Mouse (Mus musculus): ENCODE measurements at regions not wholly inside any gene's neighbourhood (a gene's known extent, or its start where the extent isn't known, plus 50 kb on each side); places are given as distances from the start of the nearest gene placed in this dataset.
A peak's percentile ranks its signal among the peaks of the same experiment; 100 is the strongest.

DNA sequence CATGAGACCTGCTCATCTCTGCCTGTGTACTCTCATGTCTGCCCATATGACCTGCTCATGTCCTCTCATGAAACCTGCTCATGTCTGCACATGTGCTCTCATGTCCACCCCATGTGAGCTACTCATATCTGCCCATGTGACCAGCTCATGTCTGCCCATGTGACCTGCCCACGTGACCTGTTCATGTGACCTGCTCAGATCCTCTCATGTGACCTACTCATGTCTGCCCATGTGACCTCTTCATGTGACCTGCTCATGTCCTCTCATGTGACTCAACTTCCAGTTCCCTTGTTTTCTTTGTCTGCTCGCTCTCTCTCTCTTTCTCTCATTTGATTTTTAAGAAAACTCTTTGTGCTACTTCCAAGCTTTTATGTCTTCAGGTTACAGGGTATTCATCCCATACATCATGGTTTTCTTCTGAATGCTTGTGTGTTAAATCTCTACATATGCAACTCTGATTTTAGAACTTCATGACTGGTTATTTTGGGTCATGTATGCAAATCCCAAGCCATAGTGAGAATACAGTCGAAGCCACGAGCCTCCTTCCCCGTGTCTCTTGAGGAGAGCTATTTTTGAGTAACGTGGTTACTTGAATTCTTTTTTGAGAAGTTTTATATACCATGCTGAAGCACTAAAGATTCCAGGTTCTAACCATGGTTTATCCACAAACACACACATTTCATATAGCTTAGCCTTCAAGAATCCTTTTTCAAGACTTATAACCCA lies 60.7 kb upstream of the Phactr1 start:
- no peak for DNase-seq
- Histone ChIP-seq H3K4me1 (ENCODE audit: control insufficient read depth, insufficient read depth, low read length) (no peaks in the 10 kb centered on the region), H3K36me3 (ENCODE audit: control insufficient read depth, insufficient read depth, low read length) (no peaks in the 10 kb centered on the region), H3K4me3 (ENCODE audit: insufficient read depth, low read depth, low read length) (no peak overlapping the region), H3K27ac (ENCODE audit: insufficient read depth, low read depth, low read length) (no peak overlapping the region), H3K27me3 (replicated peaks; ENCODE audit: control insufficient read depth, insufficient read depth, low read length) (no peaks in the 10 kb centered on the region)
- 95% methylated on average over 6 of the region's 6 CpGs for WGBS
- TF ChIP-seq POLR2A (IDR thresholded peaks at IDR 0.05; ENCODE audit: low read depth, low read length) = no peak
- no peak for TF ChIP-seq CTCF (conservative IDR thresholded peaks at IDR 0.05; ENCODE audit: insufficient read depth, insufficient read length, low read depth, low read length)

DNA sequence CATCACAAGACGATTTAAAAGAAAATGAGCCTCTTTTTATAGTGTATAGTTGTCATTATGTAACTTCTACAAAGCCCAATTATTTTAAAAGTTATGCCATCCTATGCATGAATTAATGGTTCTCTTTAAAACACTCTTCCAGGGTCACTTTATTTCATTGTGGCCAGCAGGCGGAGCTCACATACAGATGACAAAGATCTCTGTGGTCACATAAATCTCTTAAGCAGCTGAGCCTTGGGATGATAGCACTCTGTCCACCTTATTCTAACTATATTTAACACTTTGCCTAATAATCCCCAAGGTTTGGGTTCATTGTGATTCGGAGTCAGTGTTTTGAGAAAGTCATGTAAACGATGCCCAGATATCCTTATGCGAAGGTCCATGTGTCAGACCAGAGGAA lies 56.9 kb upstream of the Phactr1 start:
- no peak overlapping the region for H3K4me3 ChIP-seq (ENCODE audit: insufficient read depth, low read depth, low read length)
- TF ChIP-seq POLR2A (IDR thresholded peaks at IDR 0.05; ENCODE audit: low read depth, low read length) (no peak), CTCF (conservative IDR thresholded peaks at IDR 0.05; ENCODE audit: insufficient read depth, insufficient read length, low read depth, low read length) (peak; percentile 22; the same call in 1 of the 2 replicates)
- DNase-seq = peak; percentile 51
- no peaks in the 10 kb centered on the region for H3K36me3 ChIP-seq (ENCODE audit: control insufficient read depth, insufficient read depth, low read length)
- no peaks in the 10 kb centered on the region for H3K4me1 ChIP-seq (ENCODE audit: control insufficient read depth, insufficient read depth, low read length)
- WGBS = 53% methylated on average over 5 of the region's 5 CpGs
- no peak overlapping the region for H3K27ac ChIP-seq (ENCODE audit: insufficient read depth, low read depth, low read length)
- no peaks in the 10 kb centered on the region for H3K27me3 ChIP-seq (replicated peaks; ENCODE audit: control insufficient read depth, insufficient read depth, low read length)
